Mouse (Mus musculus): ENCODE measurements at regions not wholly inside any gene's neighbourhood (a gene's known extent, or its start where the extent isn't known, plus 50 kb on each side); places are given as distances from the start of the nearest gene placed in this dataset.
A peak's percentile ranks its signal among the peaks of the same experiment; 100 is the strongest.
"Not testable (repeated sequence)": the region's sequence is repeated elsewhere in the genome, so short reads cannot be mapped to it uniquely, and the experiment has no call there.

GRCm38 (mm10) chr2:160507371-160507770, 138.3 kb upstream of the Top1 start:
- DNase-seq (ENCODE audit: low read depth, low spot score): no peak

DNA sequence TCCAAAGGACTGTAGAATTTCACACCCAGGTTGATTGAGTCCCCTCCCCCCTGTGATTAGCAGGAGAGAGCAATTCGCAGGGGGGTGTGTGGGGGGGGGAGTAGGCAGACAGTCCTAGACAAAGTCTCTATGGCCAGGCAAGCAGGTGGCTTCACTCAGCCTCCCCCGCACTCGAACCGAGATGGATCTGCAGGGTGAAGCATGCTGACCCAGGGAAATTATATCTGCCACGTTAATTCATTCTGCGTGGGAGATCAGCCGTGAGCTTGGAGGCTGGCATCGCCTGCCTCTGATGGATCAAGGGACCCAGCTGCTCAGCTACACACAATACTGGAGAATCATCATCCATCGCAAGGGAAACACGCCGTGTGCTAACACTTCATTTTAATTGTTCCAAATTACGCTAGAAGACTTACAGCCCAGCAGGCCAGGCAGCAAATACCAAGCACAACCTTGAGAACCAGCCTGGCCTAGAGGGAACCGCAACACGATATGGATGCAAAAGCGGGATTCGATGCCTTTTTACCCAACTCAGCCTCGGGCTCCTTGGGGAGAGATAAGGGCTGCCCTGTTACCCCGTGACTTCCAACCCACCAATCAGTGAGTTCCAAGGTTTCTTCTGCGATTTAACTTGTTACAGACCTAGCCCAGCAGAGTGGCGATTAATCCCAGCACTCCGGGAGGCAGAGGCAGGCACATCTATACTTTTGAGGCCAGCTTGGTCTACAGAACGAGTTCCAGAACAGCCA, 137.7 kb upstream of the Top1 start:
- DNase-seq (ENCODE audit: low read depth, low spot score): no peak

- DNase-seq (ENCODE audit: low read depth, low spot score): no peak
Measured at GRCm38 (mm10) chr2:160510159-160510558, 135.5 kb upstream of the Top1 start.

- no peak for DNase-seq (ENCODE audit: low read depth, low spot score)
Measured at GRCm38 (mm10) chr2:160510635-160511421, 134.9 kb upstream of the Top1 start.

DNA sequence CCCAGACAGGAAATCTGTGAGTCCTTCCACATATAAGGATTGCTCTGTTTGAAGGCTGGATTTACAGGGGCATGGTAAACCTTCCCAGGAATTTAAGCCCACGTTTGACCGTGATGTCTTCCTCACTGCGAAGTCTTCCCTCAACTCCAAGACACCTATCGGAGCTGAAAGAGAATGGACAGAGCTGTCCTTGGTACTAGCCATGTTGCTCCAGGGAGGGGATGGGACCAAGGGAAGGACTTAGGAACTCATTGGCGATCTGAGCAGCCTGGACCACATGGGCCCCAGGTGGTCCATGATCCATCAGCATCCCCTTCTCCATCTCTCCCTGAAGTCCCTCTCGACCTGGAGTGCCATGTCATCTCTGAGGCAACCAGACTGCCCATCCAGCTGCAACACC, 130.1 kb upstream of the Top1 start:
- DNase-seq (ENCODE audit: low read depth, low spot score): no peak

GRCm38 (mm10) chr2:160516526-160516925, 129.2 kb upstream of the Top1 start:
- no peak for DNase-seq (ENCODE audit: low read depth, low spot score)

GRCm38 (mm10) chr2:160525301-160526205, 120.1 kb upstream of the Top1 start:
- no peak for DNase-seq (ENCODE audit: low read depth, low spot score)

- no peak for DNase-seq (ENCODE audit: low read depth, low spot score)
Measured at GRCm38 (mm10) chr2:160526377-160527125, 119.1 kb upstream of the Top1 start.

- no peak for DNase-seq (ENCODE audit: low read depth, low spot score)
Measured at GRCm38 (mm10) chr2:160529306-160529705, 116.4 kb upstream of the Top1 start.

DNA sequence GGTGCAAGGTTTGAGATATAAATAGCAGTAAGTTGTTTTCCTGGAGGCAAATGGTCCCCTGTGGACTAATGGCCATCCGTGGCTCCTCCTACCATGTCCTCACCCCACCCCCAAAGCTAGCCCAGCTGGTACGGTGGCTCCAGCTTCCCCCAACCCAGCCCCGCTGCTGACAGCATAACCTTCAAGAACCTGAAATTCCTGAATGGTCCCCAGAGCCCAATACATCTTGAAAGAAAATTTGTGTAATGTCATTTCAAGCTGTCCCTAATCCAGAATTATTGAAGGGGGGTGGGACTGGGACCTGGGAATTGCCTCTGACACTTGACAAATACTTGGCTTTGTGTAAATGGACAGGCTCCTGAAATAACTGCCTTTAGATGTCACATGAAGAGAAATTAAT, 115.3 kb upstream of the Top1 start:
- no peak for DNase-seq (ENCODE audit: low read depth, low spot score)

DNA sequence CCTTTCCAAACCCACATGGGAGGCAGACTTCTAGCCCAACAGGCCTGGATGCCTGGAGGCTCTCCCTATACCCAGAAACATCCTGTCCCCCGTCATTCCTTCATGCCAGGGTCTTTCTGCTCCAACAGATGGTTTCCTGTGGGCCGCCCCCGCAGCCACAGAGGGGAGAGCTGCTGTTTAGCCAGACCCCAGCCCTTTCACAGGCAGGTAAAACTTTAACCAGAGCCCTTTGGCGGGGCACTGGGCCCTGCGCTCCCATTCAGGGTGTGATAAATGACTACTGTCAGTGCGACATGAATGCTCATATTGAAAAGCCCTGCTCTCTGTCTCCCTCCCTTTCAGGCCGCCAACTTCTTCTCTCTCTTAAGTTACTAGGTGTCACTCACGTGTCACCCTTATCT, 108.4 kb upstream of the Top1 start:
- DNase-seq (ENCODE audit: low read depth, low spot score): no peak

DNA sequence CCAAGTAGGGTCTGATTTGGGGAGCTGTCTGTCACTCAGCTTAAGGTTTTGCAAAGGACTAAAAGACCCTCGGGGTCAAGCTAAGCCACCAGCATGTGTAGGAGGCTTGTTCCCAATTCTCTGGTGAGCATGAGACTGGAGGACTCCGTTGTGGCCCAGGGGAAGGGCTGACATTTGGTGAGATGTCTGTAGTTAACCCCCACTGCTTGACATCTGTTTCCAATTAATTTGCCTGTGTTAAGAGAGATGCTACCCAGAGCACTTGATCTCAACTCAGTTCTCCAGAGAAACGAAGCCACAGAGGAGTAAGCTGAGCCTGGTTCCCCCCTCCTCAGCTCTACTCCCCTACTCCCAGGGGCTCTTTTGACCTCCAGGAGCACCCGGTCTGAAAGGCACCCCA, 100.2 kb upstream of the Top1 start:
- DNase-seq (ENCODE audit: low read depth, low spot score): no peak

DNA sequence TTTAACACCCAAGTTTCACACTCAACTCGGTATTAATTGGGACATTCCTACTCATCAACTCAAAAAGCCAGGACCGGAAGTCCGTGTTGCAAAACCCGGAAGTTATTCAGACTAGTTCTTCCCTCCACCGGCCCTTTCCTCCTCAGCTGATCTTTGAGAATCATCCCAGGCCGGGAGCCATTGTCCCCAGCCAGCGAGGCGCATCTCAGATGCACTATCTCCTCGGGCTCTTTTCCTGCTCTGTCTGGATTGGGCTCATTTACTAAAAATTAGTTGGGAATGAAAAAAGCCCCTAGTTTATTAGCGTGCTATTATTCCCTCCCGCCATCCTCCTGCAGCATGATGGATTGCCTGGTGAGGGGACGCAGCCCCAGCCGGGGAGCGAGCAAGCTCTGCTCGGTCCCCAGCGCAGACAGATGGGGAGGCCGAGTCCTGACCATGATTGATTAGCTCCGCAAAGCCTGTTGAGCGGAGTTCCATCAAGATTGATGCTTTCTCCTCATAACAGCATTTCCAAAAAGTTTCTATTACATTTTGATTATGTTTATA, 93.5 kb upstream of the Top1 start:
- no peak for DNase-seq (ENCODE audit: low read depth, low spot score)

GRCm38 (mm10) chr2:160561711-160562110, 84.0 kb upstream of the Top1 start:
- no peak for DNase-seq (ENCODE audit: low read depth, low spot score)

DNA sequence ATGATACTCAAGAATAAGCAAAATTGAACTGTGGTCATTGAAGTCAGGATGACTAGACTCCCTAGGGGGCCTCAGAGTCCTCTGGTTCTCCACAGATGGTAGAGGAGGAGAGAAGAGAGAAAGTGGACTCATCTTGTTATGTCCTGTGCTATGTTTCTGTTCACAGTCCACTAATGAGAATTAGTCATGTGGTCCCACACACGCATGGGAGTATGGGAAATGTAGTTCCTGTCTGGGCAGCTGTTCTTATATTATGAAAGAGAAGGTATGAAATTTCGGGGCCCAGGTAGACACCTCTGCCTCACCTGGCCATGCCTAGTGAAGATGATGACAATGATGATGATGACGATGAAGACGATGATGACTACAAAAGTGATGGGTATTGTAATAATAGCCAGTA, 77.9 kb upstream of the Top1 start:
- no peak for DNase-seq (ENCODE audit: low read depth, low spot score)

GRCm38 (mm10) chr2:160569496-160569895, 76.2 kb upstream of the Top1 start:
- no peak for DNase-seq (ENCODE audit: low read depth, low spot score)

DNA sequence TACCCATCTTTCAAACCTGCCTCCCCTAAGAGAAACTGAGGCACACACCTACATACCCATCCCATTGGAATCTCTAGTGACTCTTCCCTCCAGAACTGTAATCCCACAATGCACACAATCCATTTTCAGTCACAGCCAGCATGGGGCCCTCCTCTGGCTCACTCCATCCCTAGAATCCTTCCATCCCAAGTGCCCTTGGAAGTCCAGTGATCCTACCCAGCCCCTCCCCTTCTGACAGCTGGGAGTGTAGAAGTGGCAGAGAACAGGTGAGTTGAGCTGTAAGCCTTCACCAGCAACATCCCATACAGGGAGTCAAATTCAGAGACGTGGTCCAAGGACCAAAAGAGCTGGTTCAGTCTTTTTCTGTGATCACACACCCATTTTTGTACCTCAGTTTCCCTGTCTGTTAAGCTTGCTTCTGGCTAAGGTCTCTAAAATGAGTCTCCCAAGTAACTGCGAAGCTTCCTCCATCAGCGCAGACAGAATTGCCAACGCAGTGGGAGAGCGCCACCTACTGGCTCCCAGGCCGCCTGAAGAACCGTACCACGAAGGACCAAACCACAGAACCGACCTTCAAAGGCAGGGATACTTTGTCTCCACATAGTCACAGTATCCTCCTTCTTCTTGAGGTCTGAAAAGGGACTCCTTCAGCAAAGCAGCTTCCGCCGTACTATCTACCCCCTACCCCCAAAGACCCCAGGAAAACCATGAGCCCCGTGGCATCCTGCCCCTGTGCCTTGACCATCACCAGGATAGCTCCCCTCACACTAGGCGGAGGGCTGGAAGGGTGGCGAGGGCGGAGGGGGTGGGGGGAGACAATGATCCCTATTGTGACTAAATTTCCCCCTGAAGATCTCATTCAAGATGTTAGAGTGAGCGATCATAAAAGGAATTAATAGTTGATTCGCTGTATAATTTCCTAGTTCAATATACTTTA, 67.0 kb upstream of the Top1 start:
- DNase-seq (ENCODE audit: low read depth, low spot score): peak; percentile 84

GRCm38 (mm10) chr2:160580250-160580649, 65.4 kb upstream of the Top1 start:
- DNase-seq (ENCODE audit: low read depth, low spot score): no peak

GRCm38 (mm10) chr2:160581029-160581428, 64.7 kb upstream of the Top1 start:
- no peak for DNase-seq (ENCODE audit: low read depth, low spot score)

- not testable (repeated sequence) for DNase-seq (ENCODE audit: low read depth, low spot score)
Measured at GRCm38 (mm10) chr2:160583034-160583433, 62.7 kb upstream of the Top1 start.
